Mouse (Mus musculus): ENCODE data around the gene Zfp775. TPM values are rescaled to one million over a fixed set of nuclear protein-coding genes. Genes with fewer than 3 reads are reported as not detected.
"Not testable (repeated sequence)": the region's sequence is repeated elsewhere in the genome, so short reads cannot be mapped to it uniquely, and the experiment has no call there.

Zfp775 gene
- polyA plus RNA-seq, 1 experiment from 2014 or later, result 8.7 TPM

DNA sequence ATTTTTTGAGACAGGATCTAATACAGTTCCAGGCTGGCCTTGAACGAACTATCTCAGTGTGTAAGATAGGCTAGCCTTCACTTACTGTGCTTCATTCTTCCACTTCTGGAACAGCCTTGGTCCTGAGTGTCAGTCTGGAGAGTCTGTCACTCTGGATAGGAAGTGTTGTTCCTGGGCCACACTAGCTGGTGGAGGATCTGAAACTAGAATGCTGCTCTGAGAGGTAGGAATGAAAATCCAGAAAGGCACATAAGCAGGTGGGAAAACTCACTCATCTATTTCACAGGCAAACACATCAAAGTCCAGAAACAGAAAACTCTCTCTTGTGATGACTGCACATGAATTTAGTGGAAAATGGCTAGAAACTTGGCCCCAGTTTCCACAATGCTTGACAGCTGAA, 1.3 kb upstream of the Zfp775 start:
- no peaks in the 10 kb centered on the region for H3K27me3 ChIP-seq
- DNase-seq (ENCODE audit: low read depth, low spot score) (no peak), ATAC-seq (no peak)
- ChIA-PET POLR2A (interaction anchor here (0.5 to 3.2 kb wide), 4 partner anchors 27 to 157 kb away, joined by 3 to 13 read pairs (median 4); partner anchors contain the start of gene AI854703), CTCF (interaction anchor here (1.0 to 1.6 kb wide), 3 partner anchors 18 to 171 kb away, joined by 3 to 6 read pairs (median 3); partner anchors contain the start of gene Gimap8)
- in situ Hi-C loops (cut with MboI; ENCODE audit: low pct_unique_long_range_greater_than_20kb), result no loop called here
- TF ChIP-seq CTCF (IDR thresholded peaks at IDR 0.05), result no peak

DNA sequence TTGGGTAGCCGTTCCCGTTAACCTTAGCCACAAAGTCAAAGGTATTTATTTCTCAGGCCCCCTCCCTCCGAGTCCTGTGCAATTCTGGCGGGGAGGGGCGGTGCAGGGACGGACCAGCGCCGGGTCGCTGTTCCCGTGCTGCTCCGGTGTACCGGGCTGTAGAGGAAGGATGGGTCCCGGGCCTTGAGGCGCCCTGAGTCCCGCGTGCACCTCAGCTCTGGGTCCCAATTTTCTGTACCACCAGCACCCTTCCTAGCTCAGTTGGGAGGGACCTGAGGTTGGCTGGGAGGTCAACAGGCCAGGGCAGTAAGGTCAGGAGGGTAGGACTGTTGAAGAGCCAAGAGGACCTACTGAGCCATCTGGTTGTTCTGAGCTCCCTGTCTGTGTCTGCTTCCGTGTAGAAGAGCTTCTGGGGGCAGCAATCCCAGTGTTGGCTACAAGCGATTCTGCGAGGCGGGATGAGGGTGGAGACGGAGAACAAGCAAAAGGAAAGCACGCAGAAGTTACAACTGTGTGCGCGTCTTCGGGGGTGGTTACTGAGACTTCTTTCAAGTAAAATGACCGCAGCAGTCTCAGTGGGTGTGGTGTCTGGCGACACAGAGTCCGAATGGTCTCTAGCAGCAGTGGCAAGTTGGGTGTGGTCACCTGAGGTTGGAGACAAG, 348 bp downstream of the Zfp775 start:
- no peak for TF ChIP-seq CTCF (IDR thresholded peaks at IDR 0.05)
- DNase-seq (ENCODE audit: low read depth, low spot score) (no peak), ATAC-seq (peak; percentile 37)
- H3K27me3 ChIP-seq, result no peaks in the 10 kb centered on the region
- CTCF ChIA-PET, result interaction anchor here (0.9 to 1.6 kb wide), 7 partner anchors 9 to 169 kb away, joined by 3 to 4 read pairs (median 3); partner anchors contain the start of genes Gimap8, Gm44965 and Repin1
- POLR2A ChIA-PET, result interaction anchor here (0.7 to 3.2 kb wide), 5 partner anchors 9 to 209 kb away, joined by 3 to 15 read pairs (median 4); partner anchors contain the start of gene AI854703
- in situ Hi-C loops (cut with MboI; ENCODE audit: low pct_unique_long_range_greater_than_20kb), result no loop called here

DNA sequence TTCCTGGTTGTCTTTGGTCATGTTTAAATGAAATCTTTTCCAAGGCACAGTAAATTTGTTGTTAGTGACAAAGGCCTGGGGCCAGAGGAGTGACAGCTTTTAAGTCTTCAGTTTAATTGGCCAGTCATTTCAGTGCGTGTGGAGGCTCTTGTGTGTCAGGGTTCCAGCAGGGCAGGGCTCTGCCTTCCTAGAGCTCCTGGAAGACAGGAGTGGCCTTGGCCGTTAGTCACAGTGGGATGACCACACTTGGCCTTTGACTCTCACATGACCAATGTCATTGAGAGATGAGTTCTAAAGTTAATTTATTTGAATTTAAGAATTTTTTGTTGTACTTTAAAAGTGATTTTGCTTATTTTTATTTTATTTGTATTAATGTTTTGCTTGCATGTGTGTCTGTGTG, 6.3 kb downstream of the Zfp775 start:
- ATAC-seq, result no peak
- TF ChIP-seq CTCF (IDR thresholded peaks at IDR 0.05), result no peak
- H3K27me3 ChIP-seq, result no peaks in the 10 kb centered on the region
- in situ Hi-C loops (cut with MboI; ENCODE audit: low pct_unique_long_range_greater_than_20kb), result no loop called here
- POLR2A ChIA-PET, result interaction anchor here (0.6 kb wide), 1 partner anchor 8 kb away, joined by 4 read pairs; no protein-coding TSS in a partner anchor
- CTCF ChIA-PET, result no interaction called here
- no peak for DNase-seq (ENCODE audit: low read depth, low spot score)

DNA sequence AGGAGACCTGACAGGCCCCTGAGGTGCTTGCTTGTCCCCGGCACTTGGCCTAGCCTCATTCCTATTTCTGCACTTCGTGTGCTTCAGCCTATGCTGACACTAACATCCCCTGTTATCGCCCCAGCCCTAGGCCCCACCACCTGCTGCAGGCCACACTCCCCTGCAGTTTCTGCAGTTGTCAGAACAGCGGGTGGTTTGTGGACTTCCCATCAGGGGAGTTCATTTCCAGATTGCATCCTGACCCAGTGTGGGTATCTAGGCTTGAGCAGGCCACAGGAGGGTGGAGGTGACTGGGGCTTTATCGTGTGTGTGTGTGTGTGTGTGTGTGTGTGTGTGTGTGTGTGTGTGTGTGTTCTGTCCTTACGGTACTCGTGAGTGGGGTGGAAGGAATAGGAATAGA, 7.6 kb downstream of the Zfp775 start:
- DNase-seq (ENCODE audit: low read depth, low spot score) (no peak), ATAC-seq (no peak)
- in situ Hi-C loops (cut with MboI; ENCODE audit: low pct_unique_long_range_greater_than_20kb), result no loop called here
- CTCF ChIA-PET, result interaction anchor here (1.0 kb wide), 1 partner anchor 37 kb away, joined by 3 read pairs; the partner anchor contains the start of gene Gimap8
- no peaks in the 10 kb centered on the region for H3K27me3 ChIP-seq
- no peak for TF ChIP-seq CTCF (IDR thresholded peaks at IDR 0.05)
- POLR2A ChIA-PET, result no interaction called here

DNA sequence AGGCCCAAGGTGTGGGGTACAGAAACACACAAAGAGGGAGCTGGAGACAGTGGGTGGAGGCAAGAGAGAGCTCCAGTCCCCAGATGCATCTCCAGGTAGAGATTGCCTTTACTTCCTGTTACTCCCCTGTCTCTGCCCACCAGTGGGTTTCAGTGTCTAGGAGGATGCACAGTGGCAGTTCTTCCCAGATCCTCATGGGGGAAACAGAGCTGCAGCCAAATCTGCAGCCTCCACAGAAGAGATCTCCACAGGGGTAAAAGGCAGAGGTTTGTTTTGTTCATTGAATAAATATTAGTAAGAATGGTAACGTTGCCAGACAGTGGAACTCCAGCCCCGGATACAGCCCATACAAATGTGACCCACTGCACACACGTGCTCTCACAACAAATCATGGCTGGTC, 8.8 kb downstream of the Zfp775 start:
- ChIA-PET CTCF (interaction anchor here (1.4 kb wide), 1 partner anchor 37 kb away, joined by 3 read pairs; the partner anchor contains the start of gene Gimap8), POLR2A (interaction anchor here (0.6 to 2.4 kb wide), 2 partner anchors 8 to 17 kb away, joined by 3 to 15 read pairs; partner anchors contain the start of genes Gm44965, Repin1 and Zfp775)
- TF ChIP-seq CTCF (IDR thresholded peaks at IDR 0.05), result no peak
- no peaks in the 10 kb centered on the region for H3K27me3 ChIP-seq
- ATAC-seq (no peak), DNase-seq (ENCODE audit: low read depth, low spot score) (no peak)
- in situ Hi-C loops (cut with MboI; ENCODE audit: low pct_unique_long_range_greater_than_20kb), result no loop called here

DNA sequence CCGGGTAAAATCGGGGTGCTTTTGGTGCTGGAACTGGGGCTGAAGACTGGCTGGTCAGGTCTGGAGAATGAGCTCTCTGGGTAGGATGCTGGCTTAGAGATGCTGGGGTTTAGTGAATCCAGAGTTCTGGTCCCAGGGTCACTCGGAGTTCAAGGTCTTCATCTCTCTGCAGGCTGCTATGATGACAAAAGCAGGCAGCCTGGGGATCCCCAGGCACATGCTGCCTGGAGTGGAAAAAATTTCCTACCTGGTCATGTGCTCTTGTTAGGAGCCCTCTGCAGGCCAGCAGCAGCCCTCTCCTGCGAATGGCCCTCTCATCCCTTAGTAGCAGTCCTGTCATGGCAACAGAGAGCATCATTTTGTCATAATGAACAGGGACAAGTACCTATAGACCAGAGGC, 11.6 kb downstream of the Zfp775 start:
- ChIA-PET POLR2A (interaction anchor here (2.5 kb wide), 1 partner anchor 13 kb away, joined by 8 read pairs; the partner anchor contains the start of gene AI854703), CTCF (no interaction called here)
- no peak for ATAC-seq
- H3K27me3 ChIP-seq, result no peaks in the 10 kb centered on the region
- no peak for TF ChIP-seq CTCF (IDR thresholded peaks at IDR 0.05)
- in situ Hi-C loops (cut with MboI; ENCODE audit: low pct_unique_long_range_greater_than_20kb), result no loop called here
- DNase-seq (ENCODE audit: low read depth, low spot score), result no peak

DNA sequence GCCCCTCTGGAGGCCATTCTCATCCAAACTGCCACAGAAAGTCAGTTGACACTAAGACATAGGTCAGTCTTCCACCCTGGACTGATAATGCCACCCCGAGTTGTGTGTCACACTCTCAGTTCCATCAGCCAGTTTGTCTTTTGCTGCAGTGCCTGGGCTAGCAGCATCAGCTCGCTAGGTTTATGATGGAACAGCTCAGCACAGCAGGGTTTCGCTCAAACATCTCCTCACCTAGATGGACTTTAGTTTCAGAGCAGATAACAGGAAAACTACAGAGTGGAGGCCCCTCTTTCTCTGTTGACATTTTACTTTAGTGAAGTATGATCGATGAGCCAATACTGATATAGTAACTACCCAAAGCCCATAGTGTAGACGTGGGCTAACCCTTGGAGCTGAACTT, 12.9 kb downstream of the Zfp775 start:
- no peak for ATAC-seq
- in situ Hi-C loops (cut with MboI; ENCODE audit: low pct_unique_long_range_greater_than_20kb), result no loop called here
- CTCF ChIA-PET, result no interaction called here
- H3K27me3 ChIP-seq, result no peaks in the 10 kb centered on the region
- DNase-seq (ENCODE audit: low read depth, low spot score), result no peak
- no peak for TF ChIP-seq CTCF (IDR thresholded peaks at IDR 0.05)
- POLR2A ChIA-PET, result interaction anchor here (2.5 kb wide), 1 partner anchor 12 kb away, joined by 8 read pairs; the partner anchor contains the start of gene AI854703

DNA sequence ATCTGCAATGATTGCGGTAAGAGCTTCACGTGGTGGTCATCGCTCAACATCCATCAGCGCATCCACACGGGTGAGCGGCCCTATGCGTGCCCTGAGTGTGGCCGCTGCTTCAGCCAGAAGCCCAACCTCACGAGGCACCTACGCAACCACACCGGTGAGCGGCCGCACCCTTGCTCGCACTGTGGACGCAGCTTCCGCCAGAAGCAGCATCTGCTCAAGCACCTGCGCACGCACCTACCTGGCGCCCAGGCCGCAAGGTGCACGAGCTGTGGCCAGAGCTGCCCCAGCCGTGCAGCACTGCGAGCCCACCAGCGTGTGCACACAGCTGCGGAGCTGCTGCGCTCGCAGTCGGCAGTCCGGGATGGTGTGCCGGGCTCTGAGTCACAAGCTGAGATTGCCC, 18.2 kb downstream of the Zfp775 start:
- ATAC-seq (no peak), DNase-seq (ENCODE audit: low read depth, low spot score) (no peak)
- in situ Hi-C loops (cut with MboI; ENCODE audit: low pct_unique_long_range_greater_than_20kb), result no loop called here
- TF ChIP-seq CTCF (IDR thresholded peaks at IDR 0.05), result no peak
- CTCF ChIA-PET, result no interaction called here
- POLR2A ChIA-PET, result interaction anchor here (1.1 kb wide), 1 partner anchor 17 kb away, joined by 3 read pairs; no protein-coding TSS in a partner anchor
- no peaks in the 10 kb centered on the region for H3K27me3 ChIP-seq

DNA sequence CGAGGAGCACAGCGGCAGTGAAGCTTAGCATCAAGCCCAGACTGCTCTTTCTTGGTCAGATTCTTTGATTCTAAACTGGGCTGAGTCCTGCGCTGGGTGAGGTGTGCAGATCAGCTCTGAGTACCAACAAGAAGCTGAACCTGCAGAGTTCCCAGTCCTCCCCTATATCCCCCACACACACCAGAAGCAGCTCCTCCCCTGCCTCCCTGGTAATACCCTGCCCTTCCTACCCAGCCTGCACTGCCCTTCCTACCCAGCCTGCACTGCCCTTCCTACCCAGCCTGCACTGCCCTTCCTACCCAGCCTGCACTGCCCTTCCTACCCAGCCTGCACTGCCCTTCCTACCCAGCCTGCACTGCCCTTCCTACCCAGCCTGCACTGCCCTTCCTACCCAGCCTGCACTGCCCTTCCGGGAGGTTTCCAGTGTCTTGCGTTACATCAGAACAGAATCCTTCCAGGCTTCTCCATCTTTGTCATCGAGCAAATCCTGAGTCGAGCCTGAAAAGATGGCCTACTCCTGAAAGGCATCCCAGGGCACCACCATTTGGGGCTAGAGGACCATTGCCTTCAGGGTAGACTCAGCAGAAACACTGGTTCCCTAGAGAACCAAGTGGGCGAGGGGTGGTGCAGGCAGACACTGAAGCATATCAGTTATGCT, 20.5 kb downstream of the Zfp775 start:
- in situ Hi-C loops (cut with MboI; ENCODE audit: low pct_unique_long_range_greater_than_20kb), result not testable (repeated sequence)

DNA sequence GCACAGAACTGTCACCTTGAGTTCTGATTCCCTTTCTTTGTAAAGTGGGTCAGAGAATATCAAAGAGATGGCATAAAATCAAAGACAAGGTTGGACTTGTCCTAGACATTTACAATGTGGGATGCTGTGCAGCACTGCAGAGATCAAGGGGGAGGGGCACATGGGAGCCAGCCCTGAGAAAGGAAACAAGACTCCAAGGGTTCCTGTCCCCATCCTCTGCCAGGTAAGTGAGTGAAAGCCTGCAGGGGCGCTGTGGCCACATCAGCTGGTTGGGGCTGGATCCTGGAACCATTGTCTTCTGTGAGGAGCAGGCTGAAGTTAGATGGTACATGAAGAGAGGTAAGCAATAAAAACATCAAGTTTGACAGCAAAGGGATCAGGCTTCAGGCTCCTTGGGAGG, 21.6 kb downstream of the Zfp775 start:
- CTCF ChIA-PET, result interaction anchor here (1.3 kb wide), 1 partner anchor 41 kb away, joined by 3 read pairs; no protein-coding TSS in a partner anchor
- TF ChIP-seq CTCF (IDR thresholded peaks at IDR 0.05), result no peak
- ATAC-seq (no peak), DNase-seq (ENCODE audit: low read depth, low spot score) (no peak)
- in situ Hi-C loops (cut with MboI; ENCODE audit: low pct_unique_long_range_greater_than_20kb), result no loop called here
- H3K27me3 ChIP-seq, result no peaks in the 10 kb centered on the region
- POLR2A ChIA-PET, result no interaction called here

More for the DNA sequence above, 20.5 kb downstream of the Zfp775 start:
- DNase-seq (ENCODE audit: low read depth, low spot score); H3K27me3 ChIP-seq; CTCF ChIA-PET; ATAC-seq: not testable (repeated sequence)
- POLR2A ChIA-PET, result interaction anchor here (0.7 kb wide), 1 partner anchor 26 kb away, joined by 3 read pairs; no protein-coding TSS in a partner anchor
